Mouse (Mus musculus) fat pad, adult 2 months (tissue): ENCODE data around the gene Gm28539.
"Not testable (repeated sequence)": the region's sequence is repeated elsewhere in the genome, so short reads cannot be mapped to it uniquely, and the experiment has no call there.

Experiments used
- DNase-seq: peaks from one replicate; pipeline ENCODE4 v3.0.0-alpha.2; 2011; ENCODE audit warnings: low read depth, low spot score; ENCODE audit errors: extremely low read depth

The Gm28539 gene

DNA sequence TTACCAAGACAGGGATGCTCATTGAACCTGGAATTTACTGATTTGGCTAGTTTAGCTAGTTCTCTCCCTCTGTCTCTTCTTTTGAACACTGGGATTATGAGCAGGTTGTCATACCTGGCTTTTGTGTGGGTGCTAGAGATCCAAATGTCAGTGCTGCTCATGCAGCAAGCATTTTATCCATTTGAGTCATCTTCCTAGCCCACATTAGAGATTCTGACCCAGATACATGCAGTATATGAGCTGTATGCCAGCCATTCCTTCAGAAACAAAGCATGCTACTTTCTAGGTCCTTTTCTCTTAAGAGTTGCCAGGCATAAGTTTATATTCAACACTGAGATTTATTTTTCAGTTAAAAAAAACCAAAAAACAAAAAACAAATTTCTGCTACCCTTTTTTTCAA is 116.4 kb downstream of the Gm28539 start:
- DNase-seq: no peak

DNA sequence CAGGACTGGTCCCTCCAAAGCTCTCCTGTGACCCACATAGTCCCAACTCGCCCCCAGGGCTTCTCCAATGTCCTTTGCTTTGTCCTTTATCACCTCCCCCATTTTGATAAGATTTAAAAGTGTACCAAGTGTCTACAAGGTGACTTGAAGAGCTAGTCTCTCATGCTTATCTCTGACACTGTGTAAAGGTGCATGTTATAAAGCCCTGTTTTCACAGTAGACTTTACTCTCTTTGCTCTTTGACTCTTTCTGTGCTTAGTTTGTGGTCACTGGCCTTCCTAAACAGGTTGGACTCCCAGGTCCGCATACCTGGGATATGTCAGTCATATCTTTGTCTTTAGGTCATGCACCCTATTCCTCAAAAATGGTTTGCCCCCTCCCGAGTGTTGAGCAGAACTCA is 118.7 kb downstream of the Gm28539 start:
- no peak for DNase-seq

DNA sequence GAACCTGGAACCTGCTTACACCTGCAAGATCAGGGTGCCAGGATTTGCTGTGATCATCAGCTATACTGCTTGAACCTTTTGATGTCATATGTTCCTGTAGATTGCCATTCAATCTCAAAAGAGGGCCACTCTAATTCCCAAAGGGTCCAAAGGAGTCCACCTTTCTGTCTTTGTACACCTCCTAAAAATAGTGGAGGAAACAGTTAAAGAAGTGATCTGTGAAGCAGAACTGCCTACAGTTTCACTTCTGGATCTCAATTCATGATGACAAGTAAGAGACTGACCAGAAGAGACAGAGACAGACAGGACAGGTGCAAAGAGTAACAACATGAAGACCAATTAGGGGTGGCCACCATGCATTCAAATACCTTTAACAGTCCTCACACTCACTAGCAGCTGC is 127.1 kb downstream of the Gm28539 start:
- no peak for DNase-seq

DNA sequence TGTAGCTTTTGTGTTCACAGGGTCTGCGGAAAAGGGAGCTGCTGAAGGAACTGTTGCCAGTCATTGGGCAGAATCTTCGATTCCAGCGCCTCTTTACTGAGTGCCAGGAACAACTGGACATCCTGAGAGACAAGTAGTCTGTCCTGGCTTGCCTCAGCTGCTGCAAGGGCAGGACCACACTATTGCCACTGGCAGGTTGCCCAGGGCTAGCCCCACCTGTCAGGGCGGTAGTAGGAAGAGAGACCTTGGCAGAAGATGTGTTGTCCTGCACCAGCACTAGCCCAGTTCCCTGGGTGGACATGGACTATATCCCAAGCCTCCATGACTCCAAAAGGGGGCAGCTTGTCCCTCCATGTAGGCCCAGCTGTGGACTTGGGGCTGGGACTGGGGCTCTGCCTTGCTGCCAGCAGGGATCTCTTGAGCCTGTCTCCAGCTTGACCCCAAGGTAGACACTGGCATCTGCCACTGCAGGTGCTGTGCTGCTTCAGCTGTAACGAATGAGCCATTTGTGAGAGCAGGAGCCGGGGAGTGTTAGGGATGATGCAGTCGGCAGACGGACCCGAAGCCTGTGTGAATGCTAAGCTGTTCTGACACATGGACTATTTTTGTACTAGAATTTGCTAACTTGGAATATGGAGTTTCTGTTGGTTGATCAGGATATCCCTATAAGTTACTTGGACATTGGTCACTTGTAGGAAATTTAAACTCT is 133.2 kb downstream of the Gm28539 start:
- DNase-seq: no peak

DNA sequence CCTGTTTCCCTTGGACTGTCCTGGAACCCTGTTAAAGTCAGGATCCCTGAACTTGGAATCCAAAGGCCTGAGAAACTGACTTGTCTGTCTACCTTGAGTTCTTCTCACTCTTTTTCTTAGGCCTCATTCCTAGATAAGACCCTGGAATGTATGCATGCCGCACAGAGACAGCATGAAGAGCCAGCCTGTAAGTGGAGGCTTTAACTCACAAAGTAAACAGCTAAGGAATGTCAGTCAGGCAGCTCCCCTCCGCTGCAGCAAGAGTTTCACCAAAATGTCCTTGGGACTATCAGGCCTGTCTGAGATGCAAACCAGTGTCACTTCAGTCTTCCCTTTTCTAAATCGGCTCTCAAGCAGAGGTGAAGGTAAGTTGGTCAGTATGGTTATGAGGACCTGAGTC is 134.5 kb downstream of the Gm28539 start:
- DNase-seq: no peak

DNA sequence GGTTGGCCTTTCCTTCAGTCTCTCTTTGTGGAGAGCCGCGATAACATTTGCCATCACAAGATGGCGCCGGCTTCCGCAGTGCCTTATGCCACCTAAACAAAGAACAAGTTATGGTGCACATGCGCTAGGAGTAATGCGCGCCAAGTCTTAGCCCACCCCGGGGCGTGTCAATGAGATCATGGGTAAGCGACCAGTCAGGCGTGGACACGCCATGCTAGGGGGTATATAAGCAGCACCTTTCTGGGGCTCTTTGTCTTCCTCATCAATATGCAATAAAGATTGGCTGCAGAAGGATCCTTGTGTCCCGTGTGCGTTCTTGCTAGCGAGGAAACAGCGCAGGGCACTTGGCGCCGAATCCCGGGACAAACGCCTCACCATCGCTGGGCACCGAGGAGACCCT is 139.3 kb downstream of the Gm28539 start:
- not testable (repeated sequence) for DNase-seq

DNA sequence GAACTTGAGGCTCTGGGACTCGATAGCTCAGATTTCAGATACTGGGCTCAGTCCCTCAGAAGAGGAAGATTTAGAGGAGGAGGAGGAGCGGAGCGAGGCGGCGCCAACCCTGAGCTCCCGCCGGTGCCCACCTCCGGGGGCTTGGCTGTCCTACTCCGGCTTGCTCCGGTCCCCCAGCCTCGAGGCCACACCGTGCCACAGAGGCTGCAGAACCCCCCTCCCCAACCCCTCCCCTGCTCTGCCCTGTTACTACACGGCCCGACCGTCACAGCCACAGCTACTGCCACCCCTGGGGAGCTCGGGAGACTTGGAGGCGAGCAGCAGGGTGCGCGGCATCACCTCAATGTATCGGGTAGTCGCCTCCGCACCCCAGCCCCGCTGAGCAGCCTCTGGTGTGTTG is 139.9 kb downstream of the Gm28539 start:
- DNase-seq: no peak

DNA sequence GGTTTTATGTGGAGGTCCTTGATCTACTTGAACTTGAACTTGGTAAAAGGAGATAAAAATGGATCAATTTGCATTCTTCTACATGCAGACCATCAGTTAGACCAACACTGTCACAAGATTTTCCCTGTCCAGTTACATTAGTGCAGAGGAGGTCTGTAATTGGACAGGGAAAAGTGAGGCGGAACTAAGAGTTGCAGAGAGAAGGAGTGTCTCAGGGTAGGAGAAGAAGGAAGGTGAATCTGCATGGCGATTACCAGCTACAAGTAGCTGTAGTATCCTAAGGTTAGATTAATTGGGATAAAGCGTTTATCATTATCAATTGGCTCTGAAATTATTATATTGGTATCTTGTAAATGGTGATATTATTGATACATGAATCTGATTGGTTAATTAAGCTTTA is 150.0 kb downstream of the Gm28539 start:
- DNase-seq: no peak

DNA sequence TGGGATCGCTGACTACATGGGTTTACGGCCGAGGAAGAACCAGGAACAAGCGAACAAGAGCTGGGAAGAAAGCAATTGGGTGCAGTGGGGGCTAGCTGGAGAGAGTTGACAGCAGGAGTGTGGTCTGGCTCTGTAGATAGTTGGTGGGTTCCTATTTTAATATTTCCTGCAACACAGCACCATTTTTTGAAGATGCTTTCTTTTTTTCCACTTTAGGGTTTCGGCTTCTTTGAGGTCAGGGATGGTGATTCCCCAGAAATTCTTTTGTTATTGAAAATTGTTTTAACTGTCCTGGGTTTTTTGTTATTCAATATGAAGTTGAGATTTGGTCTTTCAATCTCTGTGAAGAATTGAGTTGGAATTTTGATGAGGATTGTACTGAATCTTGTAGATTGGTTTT is 150.5 kb downstream of the Gm28539 start:
- no peak for DNase-seq

DNA sequence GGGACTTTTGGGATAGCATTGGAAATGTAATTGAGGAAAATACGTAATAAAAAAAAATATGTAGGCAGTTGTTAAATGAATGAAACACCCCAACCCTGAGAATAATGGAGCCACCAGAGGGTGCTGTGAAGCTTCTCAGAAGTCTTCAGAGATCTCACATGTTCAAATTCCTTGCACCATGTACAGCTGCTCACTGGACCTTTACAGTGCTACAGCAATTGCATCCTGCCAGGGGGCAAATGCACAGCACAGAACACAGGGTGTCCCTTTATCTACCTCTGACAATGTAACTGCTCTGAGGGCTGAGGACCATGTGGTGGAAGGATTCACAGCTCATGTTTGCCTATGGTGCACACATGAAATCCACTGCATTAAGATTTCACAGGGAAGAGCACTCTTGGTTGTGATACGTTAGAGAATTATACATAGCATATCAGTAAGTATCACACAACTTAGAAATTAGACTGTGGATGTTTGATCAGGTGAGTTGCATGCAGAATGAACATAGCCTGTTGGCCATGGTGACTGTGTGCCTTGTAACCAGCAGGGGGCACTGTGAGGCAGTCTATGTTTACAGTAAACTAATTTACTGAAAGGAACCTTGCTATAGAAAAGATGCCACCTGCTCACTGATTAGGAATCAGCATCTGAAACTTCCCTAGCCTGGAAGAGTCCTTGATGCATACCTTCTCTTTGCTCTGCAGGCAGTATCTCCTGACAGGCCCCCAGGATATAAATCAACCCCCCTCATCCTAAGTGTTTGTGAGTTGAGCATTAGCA is 166.4 kb downstream of the Gm28539 start:
- not testable (repeated sequence) for DNase-seq

DNA sequence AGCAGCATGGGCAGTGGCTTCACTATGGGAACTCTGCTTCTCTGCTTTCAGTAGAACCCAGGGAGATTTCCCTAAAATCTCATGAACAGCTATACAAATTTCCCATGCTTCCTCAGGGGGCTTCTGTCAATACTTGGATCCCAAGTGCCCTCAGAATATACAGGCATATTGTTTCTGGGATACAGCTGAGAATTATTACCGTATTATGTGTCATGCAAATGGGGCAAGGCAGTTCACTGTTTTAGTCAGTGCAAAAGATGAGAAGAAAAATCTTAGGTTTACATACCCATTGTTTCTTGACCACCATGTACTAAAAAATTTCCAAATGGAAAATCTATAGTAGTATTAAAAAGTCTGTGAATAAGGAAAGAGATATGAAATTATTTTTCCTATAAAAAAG is 167.4 kb downstream of the Gm28539 start:
- DNase-seq: no peak

DNA sequence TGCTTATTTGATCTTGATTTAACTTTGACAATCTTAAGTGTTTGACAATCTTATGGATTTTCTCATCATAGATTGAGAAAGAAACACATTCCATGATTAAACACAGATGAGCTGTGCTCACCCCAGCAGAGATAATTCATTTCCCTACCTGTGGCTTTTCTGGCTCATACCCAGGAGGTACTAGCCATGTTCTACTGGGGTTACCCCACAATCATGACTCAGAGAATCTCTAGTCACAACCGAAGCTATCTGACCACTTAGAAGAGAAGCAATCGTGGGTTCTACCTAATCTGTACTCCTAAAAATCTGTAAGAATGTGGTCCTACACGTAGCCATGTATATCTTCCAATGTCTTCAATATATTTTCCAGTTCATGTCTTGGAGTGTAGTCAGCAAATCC is 168.9 kb downstream of the Gm28539 start:
- DNase-seq: no peak
